Mouse (Mus musculus) testis, postnatal 10 days (tissue): ENCODE data around the gene Gja10.

Experiments
- DNase-seq: peaks from one replicate; pipeline ENCODE4 v3.0.0; 2021; ENCODE audit warnings: low spot score

The Gja10 gene

GRCm38 (mm10) chr4:32602660-32603059, at the start of gene Gja10:
Gene Gja10, minus strand, starts transcription at chr4:32602760.
- DNase-seq = no peak

DNA sequence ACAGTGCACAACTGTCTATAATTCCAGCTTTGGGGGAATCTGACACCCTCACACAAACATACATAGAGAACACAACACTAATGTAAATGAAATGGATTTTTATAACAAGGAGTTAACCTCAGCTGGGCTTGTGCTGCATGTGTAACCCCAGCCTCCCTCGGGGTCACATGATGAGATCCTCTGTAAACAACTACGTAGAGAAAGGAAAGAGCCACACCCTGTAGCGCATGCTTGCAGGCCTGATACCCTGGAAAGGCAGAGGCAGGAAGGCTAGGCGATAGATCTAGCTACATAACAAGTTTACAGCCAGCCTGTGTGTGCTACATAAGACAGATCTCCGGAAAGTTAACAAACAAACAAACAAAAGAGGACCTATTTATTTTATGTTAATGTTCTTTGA, 49.1 kb upstream of the Gja10 start:
- DNase-seq = no peak

- DNase-seq = no peak
Measured at GRCm38 (mm10) chr4:32621637-32622036, 19.1 kb upstream of the Gja10 start.

- peak; percentile 99 for DNase-seq
Measured at GRCm38 (mm10) chr4:32615034-32615881, 12.7 kb upstream of the Gja10 start, which contains the start of gene Casp8ap2. Gene Casp8ap2, plus strand, starts transcription at chr4:32615451.

GRCm38 (mm10) chr4:32601135-32601534, 1.4 kb downstream of the Gja10 start:
- peak; percentile 84 for DNase-seq

- DNase-seq = no peak
Measured at GRCm38 (mm10) chr4:32588237-32588636, 14.3 kb downstream of the Gja10 start.

GRCm38 (mm10) chr4:32587543-32587942, 15.0 kb downstream of the Gja10 start:
- DNase-seq = no peak

DNA sequence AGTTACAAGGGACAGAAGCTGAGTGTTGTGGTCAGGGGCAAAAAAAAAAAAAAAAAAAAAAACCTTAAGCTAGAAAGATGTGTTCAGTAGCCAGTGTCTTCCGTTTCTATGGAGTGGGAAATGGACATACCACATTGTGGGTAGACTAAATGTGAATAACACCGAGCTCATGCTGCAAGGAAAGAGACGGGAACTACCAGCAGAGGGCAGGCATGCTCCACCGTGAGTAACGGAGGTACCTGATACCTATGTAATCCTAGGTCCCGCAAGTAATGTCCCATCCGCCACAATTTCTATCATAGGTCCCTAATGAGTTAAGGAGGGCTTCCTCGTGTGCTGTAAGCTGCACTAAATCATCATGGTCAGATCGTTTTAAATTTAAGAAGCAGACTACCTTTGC, 16.0 kb downstream of the Gja10 start:
- DNase-seq = peak; percentile 80

GRCm38 (mm10) chr4:32584181-32584580, 18.4 kb downstream of the Gja10 start:
- no peak for DNase-seq

DNA sequence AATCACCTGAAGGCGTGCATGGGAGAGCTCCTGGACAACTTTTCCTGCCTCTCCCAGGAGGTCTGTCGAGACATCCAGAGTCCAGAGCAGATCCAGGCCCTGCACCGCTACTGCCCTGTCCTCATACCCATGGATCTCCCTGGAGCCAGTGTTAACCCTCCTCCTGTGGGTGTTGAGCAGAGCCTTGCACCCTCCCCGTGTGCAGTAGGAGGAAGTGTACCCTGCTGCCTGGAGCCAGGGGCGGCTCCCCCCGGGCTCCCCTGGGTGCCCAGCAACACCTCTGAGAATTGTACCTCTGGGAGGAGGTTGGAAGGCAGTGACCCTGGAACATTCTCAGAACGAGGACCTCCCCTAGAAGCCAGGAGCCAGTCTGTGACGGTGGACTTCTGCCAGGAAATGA, 22.7 kb downstream of the Gja10 start:
- no peak for DNase-seq

DNA sequence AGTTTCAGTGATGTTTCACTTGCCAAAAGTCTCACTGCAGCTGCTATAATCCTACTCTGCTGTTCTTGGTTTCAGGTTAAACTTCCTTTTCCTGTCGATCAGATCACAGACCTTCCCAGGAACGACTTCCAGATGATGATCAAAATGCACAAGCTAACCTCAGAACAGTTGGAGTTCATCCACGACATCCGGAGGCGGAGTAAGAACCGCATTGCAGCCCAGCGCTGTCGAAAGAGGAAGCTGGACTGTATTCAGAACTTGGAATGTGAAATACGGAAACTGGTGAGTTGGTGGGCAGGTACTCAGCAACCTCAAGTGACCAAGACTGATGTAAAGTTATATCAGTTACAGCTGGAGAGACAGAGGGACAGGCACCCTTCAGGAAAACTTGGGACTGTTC, 27.4 kb downstream of the Gja10 start:
- no peak for DNase-seq

- no peak for DNase-seq
Measured at GRCm38 (mm10) chr4:32574604-32575003, 28.0 kb downstream of the Gja10 start.

DNA sequence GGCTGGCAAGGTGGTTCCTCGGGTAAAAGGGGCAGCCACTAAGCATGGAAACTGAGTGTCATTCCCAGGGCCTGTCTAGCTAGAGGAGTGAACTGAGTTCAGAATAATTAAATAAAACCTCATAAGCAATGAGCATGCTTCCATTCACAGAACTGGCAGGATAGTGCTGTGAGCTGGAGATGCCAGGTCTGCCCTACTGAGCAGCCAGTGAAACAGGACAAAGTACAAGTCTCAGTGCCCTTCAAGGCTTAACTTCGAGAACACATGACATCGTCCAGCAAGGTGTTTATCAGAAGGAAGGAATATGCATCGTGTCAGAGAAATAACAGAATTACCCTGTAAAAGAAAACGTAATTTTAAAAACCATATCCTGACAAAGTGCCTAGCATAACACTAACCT, 29.0 kb downstream of the Gja10 start:
- no peak for DNase-seq

DNA sequence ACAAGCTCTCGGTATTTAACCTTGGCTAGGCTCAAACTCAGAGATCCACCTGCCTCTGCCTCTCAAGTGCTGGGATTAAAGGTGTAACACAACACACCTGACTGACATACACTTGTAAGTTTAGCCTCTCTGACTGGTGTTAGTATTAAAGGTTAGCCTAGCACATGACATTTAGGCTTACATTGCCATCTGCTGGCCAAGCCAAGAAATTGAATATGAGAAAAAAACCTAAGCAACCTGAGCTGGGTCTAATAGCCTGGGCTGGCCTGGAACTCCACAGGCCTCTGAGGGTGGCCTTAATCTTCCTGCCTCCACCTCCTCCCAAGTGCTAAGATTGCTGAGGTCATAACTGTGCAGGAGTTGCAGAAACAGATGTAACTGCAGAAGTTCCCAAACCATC, 30.4 kb downstream of the Gja10 start:
- DNase-seq = peak; percentile 61

- no peak for DNase-seq
Measured at GRCm38 (mm10) chr4:32571441-32571840, 31.1 kb downstream of the Gja10 start.

DNA sequence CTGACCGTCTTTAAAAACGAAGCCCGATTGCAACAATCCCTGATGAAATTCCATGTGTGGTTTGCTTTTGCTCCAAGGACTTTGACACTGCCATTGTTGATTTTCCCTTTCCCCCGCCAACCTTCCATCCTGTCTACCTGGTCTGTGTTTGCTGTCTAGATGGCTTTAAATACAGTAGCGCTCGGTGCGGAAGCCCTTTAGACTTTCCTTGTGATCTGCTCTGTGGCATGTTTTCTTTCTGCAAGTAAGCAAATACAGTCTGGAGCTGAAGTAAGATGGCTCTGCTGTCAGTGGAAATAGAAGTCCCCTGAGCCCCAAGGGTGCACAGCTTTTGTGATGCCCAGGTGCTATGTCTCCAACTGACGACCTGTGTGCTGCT, 31.6 kb downstream of the Gja10 start:
- DNase-seq = no peak

DNA sequence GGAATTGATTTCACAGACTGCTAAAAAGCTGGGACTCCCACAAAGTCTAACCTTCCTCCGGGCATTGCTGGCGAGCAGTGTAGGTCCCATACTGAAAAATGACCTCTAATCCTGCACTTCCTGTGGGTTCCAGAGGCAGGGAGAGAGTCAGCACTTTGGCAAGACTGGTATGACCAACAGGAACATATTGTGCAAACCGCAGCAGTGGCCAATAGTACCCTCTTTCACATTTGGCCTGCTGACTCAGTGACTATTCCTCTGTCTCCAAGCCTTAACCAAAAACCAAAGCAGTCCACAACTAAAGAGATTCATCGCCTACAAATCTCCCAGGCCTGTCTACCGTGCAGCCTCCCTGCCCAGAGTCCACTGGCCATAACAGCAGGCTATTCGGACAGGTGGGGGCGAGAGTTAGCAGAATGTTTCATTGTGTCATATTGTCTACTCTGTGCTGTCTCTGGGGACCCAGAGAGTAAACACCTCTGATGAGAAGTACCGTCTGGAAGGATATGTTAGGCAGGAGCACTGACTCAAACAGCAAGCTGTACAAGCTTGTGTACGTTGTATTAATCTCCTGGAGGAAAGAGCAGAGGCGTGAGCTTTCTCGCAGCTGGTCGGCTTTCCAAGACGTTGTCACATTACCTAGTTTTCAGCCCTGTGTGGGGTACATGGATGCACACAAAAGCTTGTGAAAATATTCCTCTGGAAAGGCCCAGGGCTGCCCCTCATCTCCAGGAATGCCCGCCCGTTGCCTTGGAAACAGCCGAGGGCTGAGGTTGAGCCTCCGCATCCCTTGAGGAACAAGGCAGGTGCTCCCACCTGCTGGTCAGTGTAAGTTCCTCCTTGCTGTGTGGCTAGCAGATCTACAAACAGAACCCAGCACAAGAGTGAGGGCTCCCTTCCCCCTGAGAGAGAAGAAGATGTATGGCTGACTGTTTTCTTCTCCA, 32.3 kb downstream of the Gja10 start:
- no peak for DNase-seq

DNA sequence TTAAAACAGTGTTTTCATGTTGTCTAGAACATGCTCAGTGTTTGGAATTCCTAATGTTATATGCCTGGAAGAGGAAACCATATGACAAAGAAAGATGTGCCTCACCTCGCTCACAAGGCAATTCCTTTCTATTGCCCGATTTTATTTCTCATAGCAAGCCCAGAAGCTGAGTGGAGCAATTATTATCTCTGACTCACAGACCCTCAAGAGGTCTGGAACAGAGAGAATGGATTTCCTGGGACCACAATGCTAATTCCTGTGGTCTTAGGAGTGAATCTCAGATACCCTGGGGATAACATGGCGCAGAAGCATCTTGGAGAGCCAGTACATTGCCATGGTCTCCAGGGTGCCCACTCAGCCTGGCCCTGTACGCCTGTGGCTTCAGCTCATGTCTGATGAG, 33.5 kb downstream of the Gja10 start:
- DNase-seq = no peak

- DNase-seq = no peak
Measured at GRCm38 (mm10) chr4:32564918-32565317, 37.6 kb downstream of the Gja10 start.

GRCm38 (mm10) chr4:32564416-32564815, 38.1 kb downstream of the Gja10 start:
- no peak for DNase-seq

DNA sequence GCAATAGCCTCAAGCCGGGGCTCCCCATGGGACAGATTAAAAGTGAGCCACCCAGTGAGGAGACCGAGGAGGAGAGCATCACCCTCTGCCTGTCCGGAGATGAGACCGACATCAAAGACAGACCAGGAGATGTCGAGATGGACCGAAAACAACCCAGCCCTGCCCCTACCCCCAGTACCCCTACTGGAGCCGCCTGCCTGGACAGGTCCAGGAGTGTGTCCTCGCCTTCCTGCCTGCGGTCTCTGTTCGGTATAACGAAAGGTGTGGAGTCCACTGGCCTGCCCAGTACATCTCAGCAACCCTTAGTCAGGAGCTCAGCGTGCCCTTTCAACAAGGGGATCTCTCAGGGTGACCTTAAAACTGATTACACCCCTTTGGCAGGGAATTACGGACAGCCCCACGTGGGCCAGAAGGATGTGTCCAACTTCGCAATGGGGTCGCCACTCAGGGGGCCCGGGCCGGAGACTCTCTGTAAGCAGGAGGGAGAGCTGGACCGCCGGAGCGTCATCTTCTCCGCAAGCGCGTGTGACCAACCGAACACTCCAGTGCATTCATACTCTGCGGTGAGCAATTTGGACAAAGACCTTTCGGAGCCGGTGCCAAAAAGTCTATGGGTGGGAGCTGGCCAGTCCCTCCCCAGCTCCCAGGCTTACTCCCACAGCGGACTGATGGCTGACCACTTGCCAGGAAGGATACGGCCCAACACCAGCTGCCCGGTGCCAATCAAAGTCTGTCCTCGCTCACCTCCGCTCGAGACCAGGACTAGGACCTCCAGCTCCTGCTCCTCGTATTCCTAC, 40.0 kb downstream of the Gja10 start:
- no peak for DNase-seq

DNA sequence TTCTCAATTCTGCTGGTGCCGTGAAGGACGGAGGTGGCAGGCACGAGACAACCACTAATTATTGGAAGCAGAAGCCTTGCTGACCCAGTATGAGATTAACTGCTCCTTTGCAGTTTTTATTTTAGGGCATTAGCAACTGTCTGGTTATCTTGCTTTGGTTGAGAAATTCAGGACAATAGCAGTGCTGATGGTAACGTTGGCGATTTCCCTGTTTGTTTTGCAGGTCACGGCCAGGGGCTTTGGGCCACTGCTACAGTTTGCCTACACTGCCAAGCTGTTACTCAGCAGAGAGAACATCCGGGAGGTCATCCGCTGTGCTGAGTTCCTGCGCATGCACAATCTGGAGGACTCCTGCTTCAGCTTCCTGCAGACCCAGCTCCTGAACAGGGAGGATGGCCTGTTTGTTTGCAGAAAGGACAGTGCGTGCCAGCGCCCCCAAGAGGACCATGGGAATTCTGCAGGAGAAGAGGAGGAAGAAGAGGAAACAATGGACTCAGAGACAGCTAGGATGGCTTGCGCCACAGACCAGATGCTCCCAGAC, 40.9 kb downstream of the Gja10 start:
- peak; percentile 74 for DNase-seq
